Comparison of ENCODE assay signal across 23 mouse cellular contexts in the genomic region with DNA sequence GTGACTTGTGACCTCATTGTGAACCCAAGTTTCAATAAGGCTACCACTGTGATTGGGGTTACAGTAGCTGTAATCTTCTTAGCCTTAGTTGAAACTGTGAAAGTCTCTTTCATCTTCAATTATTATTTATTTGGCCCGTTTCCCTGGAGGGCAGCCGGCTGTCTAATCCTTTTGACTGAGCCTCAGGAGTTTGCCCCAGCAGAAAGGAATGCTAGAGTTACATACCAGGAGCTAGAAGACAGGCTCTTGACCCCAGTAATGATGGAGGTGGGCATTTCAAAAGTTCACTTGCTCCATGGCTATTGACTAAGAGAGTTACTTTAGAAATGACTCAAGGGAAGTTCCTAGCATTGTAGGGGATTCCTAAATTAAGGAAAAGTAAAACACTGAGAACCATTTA. TPM values are rescaled to one million over a fixed set of nuclear protein-coding genes. Genes with fewer than 3 reads are reported as not detected.
A peak's percentile ranks its signal among the peaks of the same experiment; 100 is the strongest.
DNase-seq lines count a peak whose midpoint lies in the region; ATAC-seq and TF ChIP-seq lines count a peak whose summit lies in the region.
"Had no signal": no experiment of that assay in that cellular context is flagged by ENCODE, and none has a peak within 500 bp of the region (broad histone marks: within the 10 kb centered on the region; RNA-seq: fewer than 3 reads in every experiment).

No protein-coding gene starts in this region.

- H3K27ac ChIP-seq in embryonic facial prominence, embryonic 14.5 days (replicated peaks; ENCODE audit: low read depth, low read length), result no peak overlapping the region
- no peak overlapping the region for H3K27ac ChIP-seq in thymus, adult 2 months (ENCODE audit: control insufficient read depth, insufficient read depth, low read length)
- H3K27ac ChIP-seq: forebrain, embryonic 15.5 days; hindbrain, embryonic 12.5 days; kidney, postnatal 0 days; limb, embryonic 12.5 days; midbrain, embryonic 15.5 days; neural tube, embryonic 12.5 days had no signal

- H3K4me3 ChIP-seq in embryonic facial prominence, embryonic 14.5 days (ENCODE audit: low read depth, low read length), result no peak overlapping the region
- no peak overlapping the region for H3K4me3 ChIP-seq in thymus, adult 2 months (ENCODE audit: control insufficient read depth, insufficient read depth, low read length)
- H3K4me3 ChIP-seq: forebrain, embryonic 15.5 days; hindbrain, embryonic 12.5 days; limb, embryonic 12.5 days; midbrain, embryonic 15.5 days; neural tube, embryonic 12.5 days had no signal

- ATAC-seq in embryonic facial prominence, embryonic 14.5 days (ENCODE audit: low read depth), result no peak
- ATAC-seq: forebrain, embryonic 15.5 days; liver, postnatal 0 days; midbrain, embryonic 15.5 days had no signal

- peak; percentile 12 for DNase-seq in kidney, postnatal 10 days
- no peak for DNase-seq in kidney, adult 18-20 months
- peak; percentile 13 for DNase-seq in embryo, embryonic 10.5 days (ENCODE audit: low spot score)
- peak; percentile 11 for DNase-seq in embryonic facial prominence, embryonic 14.5 days (ENCODE audit: low spot score)
- no peak for DNase-seq in adipocyte (ENCODE audit: low spot score)
- DNase-seq in gastrocnemius, postnatal 25 days, result no peak
- no peak for DNase-seq in thymus, adult 2 months
- DNase-seq: adrenal gland, postnatal 14 days; cerebellum, adult 9-10 months; heart, adult 18-20 months; layer of hippocampus, postnatal 36 days; liver, postnatal 0 days; lung, postnatal 14 days; thymus, postnatal 25 days had no signal

- 33% methylated on average over 2 of the region's 2 CpGs for WGBS in embryonic facial prominence, embryonic 14.5 days
- WGBS in thymus, adult 2 months, result 95% methylated on average over 2 of the region's 2 CpGs

- no peaks in the 10 kb centered on the region for H3K36me3 ChIP-seq in embryonic facial prominence, embryonic 14.5 days (ENCODE audit: control insufficient read depth, insufficient read depth, low read length)
- H3K36me3 ChIP-seq in thymus, adult 2 months (ENCODE audit: control insufficient read depth, insufficient read depth, low read length), result no peaks in the 10 kb centered on the region
- H3K36me3 ChIP-seq: forebrain, embryonic 15.5 days; hindbrain, embryonic 12.5 days; limb, embryonic 12.5 days; midbrain, embryonic 15.5 days; neural tube, embryonic 12.5 days had no signal

- no peak for TF ChIP-seq POLR2A in thymus, adult 2 months (IDR thresholded peaks at IDR 0.05; ENCODE audit: control insufficient read depth, extremely low read depth, insufficient read depth, low read length, poor library complexity)

- H3K9ac ChIP-seq in embryonic facial prominence, embryonic 14.5 days (ENCODE audit: low read depth, low read length), result no peak overlapping the region
- H3K9ac ChIP-seq: forebrain, embryonic 15.5 days; hindbrain, embryonic 12.5 days; limb, embryonic 12.5 days; liver, postnatal 0 days; midbrain, embryonic 15.5 days; neural tube, embryonic 12.5 days had no signal

- H3K27me3 ChIP-seq in embryonic facial prominence, embryonic 14.5 days (replicated peaks; ENCODE audit: control insufficient read depth, insufficient read depth, low read length), result no peaks in the 10 kb centered on the region
- no peaks in the 10 kb centered on the region for H3K27me3 ChIP-seq in thymus, adult 2 months (ENCODE audit: control insufficient read depth, insufficient read depth, low read length)
- H3K27me3 ChIP-seq: forebrain, embryonic 15.5 days; hindbrain, embryonic 12.5 days; limb, embryonic 12.5 days; midbrain, embryonic 15.5 days; neural tube, embryonic 12.5 days had no signal

- H3K4me2 ChIP-seq in embryonic facial prominence, embryonic 14.5 days (ENCODE audit: low read depth, low read length), result no peak overlapping the region
- H3K4me2 ChIP-seq: forebrain, embryonic 15.5 days; hindbrain, embryonic 12.5 days; limb, embryonic 12.5 days; liver, embryonic 11.5 days; midbrain, embryonic 15.5 days; neural tube, embryonic 12.5 days had no signal

- no peaks in the 10 kb centered on the region for H3K9me3 ChIP-seq in embryonic facial prominence, embryonic 14.5 days (ENCODE audit: control insufficient read depth, low read length)
- H3K9me3 ChIP-seq: forebrain, embryonic 15.5 days; hindbrain, embryonic 12.5 days; limb, embryonic 12.5 days; midbrain, embryonic 15.5 days; neural tube, embryonic 12.5 days had no signal

- no peaks in the 10 kb centered on the region for H3K4me1 ChIP-seq in embryonic facial prominence, embryonic 14.5 days (ENCODE audit: control insufficient read depth, insufficient read depth, low read length)
- no peaks in the 10 kb centered on the region for H3K4me1 ChIP-seq in thymus, adult 2 months (replicated peaks; ENCODE audit: control insufficient read depth, insufficient read depth, low read length)
- H3K4me1 ChIP-seq: forebrain, embryonic 15.5 days; hindbrain, embryonic 12.5 days; limb, embryonic 12.5 days; midbrain, embryonic 15.5 days; neural tube, embryonic 12.5 days had no signal

- TF ChIP-seq CTCF in thymus, adult 2 months (IDR thresholded peaks at IDR 0.05; ENCODE audit: borderline replicate concordance, control insufficient read depth, extremely low read depth, insufficient read depth, low read length, poor library complexity), result no peak

RNA-seq across cellular contexts. Expression of gene Rab38, which starts 34.3 kb away (rescaled TPM):
- polyA plus RNA-seq in embryonic facial prominence, embryonic 14.5 days (2014; fragmentation: Nextera tagmentation; extraction: Ambion mirVana), result 23.2 and 24.9 TPM in 2 replicates
- under 1 TPM; 0.18 to 0.32 TPM for total RNA-seq in gastrocnemius, postnatal 25 days (2021)
- polyA plus RNA-seq in thymus, adult 2 months (2012; rRNA removed), result 2.0 TPM in 2 replicates
- total RNA-seq: gastrocnemius, adult 8-10 months had no signal
- polyA plus RNA-seq: testis, adult 2 months had no signal

Comparison
In these comparisons a context has a peak if more than half of its experiments do, and no peak if none do; other contexts are left out.
1. DNase-seq: peak in kidney, postnatal 10 days (single experiment), embryo, embryonic 10.5 days (single experiment) and embryonic facial prominence, embryonic 14.5 days (single experiment); none in kidney, adult 18-20 months (single experiment), adipocyte (single experiment), gastrocnemius, postnatal 25 days (single experiment) and thymus, adult 2 months (single experiment).